Mouse (Mus musculus): ENCODE measurements around the gene Slc5a2. TPM values are rescaled to one million over a fixed set of nuclear protein-coding genes. Genes with fewer than 3 reads are reported as not detected.

The Slc5a2 gene
- total and polyA plus RNA-seq, 3 experiments, result 0.21 TPM; not detected in 2

DNA sequence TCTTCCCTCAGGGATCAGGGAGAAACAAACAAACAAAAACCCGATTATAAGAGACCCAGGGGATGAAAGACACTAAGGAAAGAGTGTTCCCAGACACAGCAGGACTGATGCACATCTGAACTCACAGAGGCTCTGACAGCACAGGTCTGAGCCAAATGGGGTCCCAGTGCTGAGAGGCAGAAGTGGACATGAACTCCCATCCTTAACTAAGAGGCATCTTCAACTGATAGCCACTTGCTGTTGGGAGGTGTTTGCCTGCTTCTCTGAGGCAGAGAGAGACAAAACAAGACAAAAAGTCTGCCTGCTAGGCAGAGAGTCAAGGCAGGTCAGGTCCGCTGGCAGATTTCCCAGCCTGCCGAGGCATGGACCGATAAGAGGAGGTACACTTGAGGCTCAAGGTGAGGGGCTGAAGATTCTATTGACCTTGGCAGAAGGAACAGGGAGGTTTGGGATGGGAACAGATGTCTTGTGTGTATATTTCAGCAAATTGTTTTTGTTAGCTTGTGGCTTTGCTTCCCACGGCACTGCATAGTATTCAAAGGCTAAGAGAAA is 8.6 kb upstream of the Slc5a2 start:
- peaks cover 12% of the 10 kb centered on the region for H3K27me3 ChIP-seq (replicated peaks)
- no peak overlapping the region for H3K4me3 ChIP-seq (replicated peaks in 1 of 3; ENCODE audit: low read depth in 2 of 3, low read length in 2 of 3, poor library complexity in 1 of 3)
- H3K4me1 ChIP-seq (ENCODE audit: control insufficient read depth in 1 of 2, insufficient read depth in 2 of 2), result no peaks in the 10 kb centered on the region
- TF ChIP-seq MYC (IDR thresholded peaks at IDR 0.05; ENCODE audit: low read depth, low read length), result no peak
- TF ChIP-seq RAD21 (IDR thresholded peaks at IDR 0.05; ENCODE audit: low read depth, low read length), result no peak
- no peak for TF ChIP-seq UBTF (IDR thresholded peaks at IDR 0.05; ENCODE audit: low read depth, low read length)
- no peak for TF ChIP-seq E2F4 (IDR thresholded peaks at IDR 0.05; ENCODE audit: insufficient replicate concordance, low read depth, low read length)
- no peak for TF ChIP-seq POLR2AphosphoS2 (IDR thresholded peaks at IDR 0.05; ENCODE audit: low read depth, low read length)
- no peak for TF ChIP-seq ELF1 (IDR thresholded peaks at IDR 0.05; ENCODE audit: low read depth, low read length)
- TF ChIP-seq TCF12 (IDR thresholded peaks at IDR 0.05; ENCODE audit: low read depth, low read length), result no peak
- TF ChIP-seq USF1 (IDR thresholded peaks at IDR 0.05; ENCODE audit: low read depth, low read length), result no peak
- no peak for TF ChIP-seq JUN (IDR thresholded peaks at IDR 0.05; ENCODE audit: insufficient read depth, low read depth, low read length)
- no peak for TF ChIP-seq MAFK (IDR thresholded peaks at IDR 0.05; ENCODE audit: insufficient replicate concordance, low read length)
- no peak for TF ChIP-seq NRF1 (IDR thresholded peaks at IDR 0.05; ENCODE audit: low read depth, low read length)
- TF ChIP-seq IRF4 (IDR thresholded peaks at IDR 0.05; ENCODE audit: low read depth, low read length), result no peak
- TF ChIP-seq EP300 (IDR thresholded peaks at IDR 0.05; ENCODE audit: low read length), result no peak
- no peak for TF ChIP-seq POLR2A (IDR thresholded peaks at IDR 0.05; ENCODE audit: low read depth, low read length)
- no peak for TF ChIP-seq ZKSCAN1 (IDR thresholded peaks at IDR 0.05; ENCODE audit: borderline replicate concordance, low read depth, low read length)
- TF ChIP-seq HCFC1 (IDR thresholded peaks at IDR 0.05; ENCODE audit: low read depth, low read length), result no peak
- no peak for TF ChIP-seq ZNF384 (IDR thresholded peaks at IDR 0.05; ENCODE audit: low read depth, low read length)
- no peak for TF ChIP-seq MEF2A (IDR thresholded peaks at IDR 0.05; ENCODE audit: borderline replicate concordance, low read depth, low read length)
- in situ Hi-C loops (cut with MboI; ENCODE audit: low pct_ligation_motif_present, low pct_unique_long_range_greater_than_20kb, low sequenced_read_pairs) (no loop called here), dilution Hi-C loops (cut with MboI; ENCODE audit: extremely low pct_ligation_motif_present, extremely low pct_unique_long_range_greater_than_20kb, low sequenced_read_pairs) (no loop called here)
- no peak for DNase-seq (ENCODE audit: extremely low read depth)
- H3K9ac ChIP-seq (ENCODE audit: insufficient read depth, low read depth), result no peak overlapping the region
- H3K9me3 ChIP-seq (replicated peaks; ENCODE audit: low read length), result no peaks in the 10 kb centered on the region
- no peak overlapping the region for H3K27ac ChIP-seq (ENCODE audit: insufficient read depth, low read depth)
- peaks cover 0 to 15% of the 10 kb centered on the region in 2 experiments for H3K36me3 ChIP-seq (replicated peaks in 1 of 2; ENCODE audit: control insufficient read depth in 1 of 2, insufficient read depth in 1 of 2, low read length in 1 of 2)
- H3K79me2 ChIP-seq (replicated peaks; ENCODE audit: control insufficient read depth, extremely low read depth, insufficient read depth, poor library complexity, severe bottlenecking), result no peaks in the 10 kb centered on the region
- H3K4me2 ChIP-seq (ENCODE audit: insufficient read depth, low read depth, poor library complexity, severe bottlenecking), result no peak overlapping the region

DNA sequence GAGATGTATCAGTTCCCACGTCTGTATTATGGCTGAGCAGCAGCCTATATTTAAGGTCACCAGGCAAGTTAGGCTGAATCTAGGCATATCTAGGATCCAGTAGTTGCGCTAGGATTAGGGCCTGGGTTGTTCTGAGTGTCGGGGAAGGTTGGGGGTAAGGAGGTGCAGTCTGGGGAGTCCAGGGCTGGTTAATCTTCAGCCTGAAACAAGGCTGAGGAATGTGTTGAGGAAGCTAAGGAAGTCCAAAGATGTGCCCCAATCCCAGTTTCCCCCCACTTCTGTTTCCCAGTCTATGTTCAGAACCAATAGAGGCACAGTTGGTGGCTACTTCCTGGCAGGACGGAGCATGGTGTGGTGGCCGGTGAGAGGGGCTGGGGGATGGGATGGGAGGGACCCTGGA is 599 bp downstream of the Slc5a2 start:
- Histone ChIP-seq H3K4me1 (ENCODE audit: control insufficient read depth in 1 of 2, insufficient read depth in 2 of 2) (no peaks in the 10 kb centered on the region), H3K36me3 (replicated peaks in 1 of 2; ENCODE audit: control insufficient read depth in 1 of 2, insufficient read depth in 1 of 2, low read length in 1 of 2) (peaks cover 0 to 10% of the 10 kb centered on the region in 2 experiments), H3K4me2 (ENCODE audit: insufficient read depth, low read depth, poor library complexity, severe bottlenecking) (no peak overlapping the region), H3K9ac (ENCODE audit: insufficient read depth, low read depth) (no peak overlapping the region), H3K9me3 (replicated peaks; ENCODE audit: low read length) (no peaks in the 10 kb centered on the region), H3K27me3 (replicated peaks) (peaks cover 13% of the 10 kb centered on the region), H3K79me2 (replicated peaks; ENCODE audit: control insufficient read depth, extremely low read depth, insufficient read depth, poor library complexity, severe bottlenecking) (no peaks in the 10 kb centered on the region), H3K27ac (ENCODE audit: insufficient read depth, low read depth) (no peak overlapping the region), H3K4me3 (replicated peaks in 1 of 3; ENCODE audit: low read depth in 2 of 3, low read length in 2 of 3, poor library complexity in 1 of 3) (no peak overlapping the region)
- dilution Hi-C loops (cut with MboI; ENCODE audit: extremely low pct_ligation_motif_present, extremely low pct_unique_long_range_greater_than_20kb, low sequenced_read_pairs), result no loop called here
- no peak for DNase-seq (ENCODE audit: extremely low read depth)
- in situ Hi-C loops (cut with MboI; ENCODE audit: low pct_ligation_motif_present, low pct_unique_long_range_greater_than_20kb, low sequenced_read_pairs), result no loop called here
- TF ChIP-seq MAZ (IDR thresholded peaks at IDR 0.05; ENCODE audit: low read depth, low read length) (no peak), NELFE (IDR thresholded peaks at IDR 0.05; ENCODE audit: low read depth, low read length) (no peak), RCOR1 (conservative IDR thresholded peaks at IDR 0.05; ENCODE audit: low read depth, low read length) (no peak), USF2 (conservative IDR thresholded peaks at IDR 0.05; ENCODE audit: low read depth, low read length) (no peak), ZC3H11A (IDR thresholded peaks at IDR 0.05; ENCODE audit: low read depth, low read length) (no peak), POLR2AphosphoS2 (IDR thresholded peaks at IDR 0.05; ENCODE audit: low read depth, low read length) (no peak), IRF4 (IDR thresholded peaks at IDR 0.05; ENCODE audit: low read depth, low read length) (no peak), JUND (conservative IDR thresholded peaks at IDR 0.05; ENCODE audit: low read depth, low read length) (no peak)
